Mouse (Mus musculus) heart, embryonic 16.5 days (tissue): ENCODE data around the gene Wnt7a. TPM values are rescaled to one million over a fixed set of nuclear protein-coding genes. Genes with fewer than 3 reads are reported as not detected.

Source experiments
- ATAC-seq: fragments of 200-750 bp; cut with Nextera tagmentation; replicated peaks from 2 replicates; pipeline ENCODE4 v1.8.0; 2017; ENCODE audit warnings: moderate number of reproducible peaks; ENCODE audit not compliant: insufficient read depth, low FRiP score; ENCODE audit errors: extremely low read depth
- H3K27ac ChIP-seq: fragments of 300-500 bp; sonication (generic); 2 replicates; pipeline ENCODE4 v1.5.1; 2014; ENCODE audit warnings: mild to moderate bottlenecking, low read length, control low read depth, moderate library complexity
- H3K27me3 ChIP-seq: fragments of 300-500 bp; sonication (generic); 2 replicates; pipeline ENCODE4 v1.6.1; 2014; ENCODE audit warnings: low read length, mixed read lengths; ENCODE audit not compliant: control insufficient read depth, insufficient read depth
- H3K36me3 ChIP-seq: fragments of 300-500 bp; sonication (generic); 2 replicates; pipeline ENCODE4 v1.6.1; 2014; ENCODE audit not compliant: control insufficient read depth, insufficient read depth
- H3K4me1 ChIP-seq: fragments of 300-500 bp; sonication (generic); 2 replicates; pipeline ENCODE4 v1.6.1; 2014; ENCODE audit warnings: low read length, mixed read lengths; ENCODE audit not compliant: control insufficient read depth, insufficient read depth
- H3K4me2 ChIP-seq: fragments of 300-500 bp; sonication (generic); 2 replicates; pipeline ENCODE4 v1.6.1; 2014; ENCODE audit warnings: low read depth, mild to moderate bottlenecking, control low read depth, low read length
- H3K4me3 ChIP-seq: fragments of 300-500 bp; sonication (generic); 2 replicates; pipeline ENCODE4 v1.5.1; 2014; ENCODE audit warnings: mild to moderate bottlenecking, control low read depth, low read length
- H3K9ac ChIP-seq: fragments of 300-500 bp; sonication (generic); 2 replicates; pipeline ENCODE4 v1.6.1; 2014; ENCODE audit warnings: low read length, control low read depth
- H3K9me3 ChIP-seq: fragments of 300-500 bp; sonication (generic); replicated peaks from 2 replicates; pipeline ENCODE4 v1.6.1; 2016; ENCODE audit warnings: low read length; ENCODE audit not compliant: control insufficient read depth
- WGBS: fragments of 180-500 bp; shearing (Covaris S2); extraction: QIAGEN DNeasy Blood & Tissue Kit; methylation state at CpG from one replicate; pipeline ENCODE4 v1.1.7; 2014; 5-methylcytosine and 5-hydroxymethylcytosine counted together
- polyA plus RNA-seq: library from polyadenylated mRNA; unstranded; fragments of >200 nt; fragmentation: Nextera tagmentation; extraction: Ambion mirVana; gene quantifications from 2 replicates; pipeline ENCODE4 v1.2.1, GENCODE M21; 2015

The Wnt7a gene
- 0.19 and 0.30 TPM in 2 replicates for polyA plus RNA-seq

GRCm38 (mm10) chr6:91410961-91411368 is at the start of gene Wnt7a:
Gene Wnt7a, minus strand, starts transcription at chr6:91411363.
- Histone ChIP-seq H3K27ac (no peak within 1 kb of the TSS), H3K36me3 (no peaks in the 10 kb centered on the region), H3K4me2 (peak within 1 kb of the TSS; percentile 83), H3K9ac (0 out of 2 replicates have a peak within 1 kb of the TSS, but pooled peaks have one; percentile 5), H3K4me3 (peak within 1 kb of the TSS; percentile 54), H3K9me3 (no peaks in the 10 kb centered on the region), H3K27me3 (peaks cover 89% of the 10 kb centered on the region), H3K4me1 (peaks cover 8% of the 10 kb centered on the region)
- under 1% methylated on average over 50 of the region's 51 CpGs for WGBS
- 0 out of 2 replicates have a peak, but pooled peaks have one; percentile 19 for ATAC-seq

GRCm38 (mm10) chr6:91459471-91459870 is 48.3 kb upstream of the Wnt7a start:
- Histone ChIP-seq H3K4me3 (no peak overlapping the region), H3K4me1 (no peaks in the 10 kb centered on the region), H3K36me3 (peaks cover 7% of the 10 kb centered on the region; the same call in 1 of the 2 replicates), H3K9ac (no peak overlapping the region), H3K9me3 (no peaks in the 10 kb centered on the region), H3K27ac (no peak overlapping the region), H3K27me3 (no peaks in the 10 kb centered on the region), H3K4me2 (no peak overlapping the region)
- 93% methylated on average over 1 of the region's 1 CpGs for WGBS
- no peak for ATAC-seq

GRCm38 (mm10) chr6:91454546-91454945 is 43.4 kb upstream of the Wnt7a start:
- Histone ChIP-seq H3K4me2 (no peak overlapping the region), H3K4me3 (no peak overlapping the region), H3K4me1 (no peaks in the 10 kb centered on the region), H3K27me3 (no peaks in the 10 kb centered on the region), H3K27ac (no peak overlapping the region), H3K36me3 (no peaks in the 10 kb centered on the region), H3K9me3 (no peaks in the 10 kb centered on the region), H3K9ac (no peak overlapping the region)
- no peak for ATAC-seq
- 21% methylated on average over 5 of the region's 5 CpGs for WGBS

DNA sequence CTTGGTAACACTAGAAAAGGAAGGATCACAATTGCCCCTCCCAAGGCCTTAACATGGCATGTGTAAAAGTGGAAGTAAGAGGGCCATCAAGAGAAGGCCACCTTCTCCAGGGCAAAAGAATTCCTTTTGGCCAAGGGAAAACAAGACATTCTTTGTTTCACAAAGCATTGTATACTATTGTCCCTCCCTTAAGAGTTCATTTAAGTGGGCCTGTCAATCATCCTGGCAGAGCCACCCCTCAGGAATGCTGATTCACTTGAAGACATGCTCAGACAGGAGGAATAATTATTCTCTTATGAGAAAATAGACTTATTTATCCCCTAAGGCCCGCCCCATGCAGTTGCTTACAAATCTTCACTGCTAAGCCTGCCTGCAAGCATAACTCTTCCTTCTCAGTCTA is 40.9 kb upstream of the Wnt7a start:
- no peaks in the 10 kb centered on the region for H3K4me1 ChIP-seq
- H3K4me2 ChIP-seq, result no peak overlapping the region
- no peaks in the 10 kb centered on the region for H3K27me3 ChIP-seq
- no peak overlapping the region for H3K27ac ChIP-seq
- H3K9ac ChIP-seq, result no peak overlapping the region
- H3K4me3 ChIP-seq, result no peak overlapping the region
- H3K36me3 ChIP-seq, result no peaks in the 10 kb centered on the region
- WGBS, result 28% methylated on average over 1 of the region's 1 CpGs
- H3K9me3 ChIP-seq, result no peaks in the 10 kb centered on the region
- ATAC-seq, result no peak

GRCm38 (mm10) chr6:91449472-91450225 is 38.5 kb upstream of the Wnt7a start:
- H3K27ac ChIP-seq, result no peak overlapping the region
- no peak overlapping the region for H3K9ac ChIP-seq
- H3K4me1 ChIP-seq, result no peaks in the 10 kb centered on the region
- WGBS, result 54% methylated on average over 3 of the region's 3 CpGs
- no peak overlapping the region for H3K4me3 ChIP-seq
- no peak for ATAC-seq
- no peaks in the 10 kb centered on the region for H3K36me3 ChIP-seq
- no peaks in the 10 kb centered on the region; the same call in 1 of the 2 replicates for H3K27me3 ChIP-seq
- no peak overlapping the region for H3K4me2 ChIP-seq
- H3K9me3 ChIP-seq, result no peaks in the 10 kb centered on the region

GRCm38 (mm10) chr6:91445316-91445715 is 34.2 kb upstream of the Wnt7a start:
- H3K4me1 ChIP-seq, result peaks cover 4% of the 10 kb centered on the region
- no peak overlapping the region for H3K4me3 ChIP-seq
- 74% methylated on average over 3 of the region's 3 CpGs for WGBS
- no peaks in the 10 kb centered on the region for H3K36me3 ChIP-seq
- H3K9me3 ChIP-seq, result no peaks in the 10 kb centered on the region
- H3K27ac ChIP-seq, result no peak overlapping the region
- H3K4me2 ChIP-seq, result no peak overlapping the region
- ATAC-seq, result no peak
- H3K9ac ChIP-seq, result no peak overlapping the region
- H3K27me3 ChIP-seq, result no peaks in the 10 kb centered on the region; the same call in 1 of the 2 replicates

GRCm38 (mm10) chr6:91441145-91441662 is 30.0 kb upstream of the Wnt7a start:
- Histone ChIP-seq H3K4me1 (peaks cover 4% of the 10 kb centered on the region), H3K9ac (peak overlapping the region; percentile 79), H3K4me2 (peak overlapping the region; percentile 85), H3K27me3 (peaks cover 7% of the 10 kb centered on the region), H3K9me3 (no peaks in the 10 kb centered on the region), H3K36me3 (no peaks in the 10 kb centered on the region), H3K4me3 (peak overlapping the region; percentile 80), H3K27ac (peak overlapping the region; percentile 69)
- peak; percentile 46; the same call in 1 of the 2 replicates for ATAC-seq
- WGBS, result 1% methylated on average over 19 of the region's 19 CpGs

DNA sequence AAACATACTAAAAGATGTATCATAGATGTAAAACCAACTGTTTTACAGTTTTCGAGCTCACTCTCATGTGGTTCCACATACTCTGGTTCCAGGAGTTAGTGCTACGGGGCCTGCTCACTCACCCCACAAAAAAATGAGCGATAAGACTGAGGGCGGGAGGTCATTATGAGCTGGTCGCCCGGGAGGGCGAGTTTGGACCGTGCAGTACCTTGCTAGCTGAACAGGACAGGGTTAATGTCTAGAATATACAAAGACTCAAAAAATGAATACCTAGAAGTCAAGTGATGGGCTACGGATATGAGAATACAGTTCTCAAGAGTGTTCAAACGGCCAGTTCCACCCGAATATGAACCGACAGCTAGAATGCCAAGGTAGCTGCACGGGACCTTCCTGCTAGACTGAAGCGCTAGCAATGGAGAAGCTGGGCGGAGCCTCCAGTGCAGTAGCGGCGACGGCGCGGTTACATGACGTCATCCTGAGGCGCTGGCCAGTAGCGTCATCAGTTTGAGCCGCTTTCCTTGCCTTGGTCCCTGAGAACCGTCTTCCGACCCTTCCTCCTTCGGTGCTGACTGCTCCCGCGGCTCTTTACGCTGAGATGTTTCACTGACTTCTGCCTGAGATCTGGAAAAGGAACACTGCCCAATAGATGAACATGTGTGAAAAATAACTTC is 29.4 kb upstream of the Wnt7a start:
- H3K36me3 ChIP-seq, result no peaks in the 10 kb centered on the region
- ATAC-seq, result peak; percentile 95
- peak overlapping the region; percentile 80 for H3K4me3 ChIP-seq
- H3K9me3 ChIP-seq, result no peaks in the 10 kb centered on the region
- peak overlapping the region; percentile 69 for H3K27ac ChIP-seq
- H3K27me3 ChIP-seq, result peaks cover 7% of the 10 kb centered on the region
- peak overlapping the region; percentile 85 for H3K4me2 ChIP-seq
- H3K9ac ChIP-seq, result peak overlapping the region; percentile 79
- WGBS, result 2% methylated on average over 30 of the region's 30 CpGs
- peaks cover 4% of the 10 kb centered on the region for H3K4me1 ChIP-seq

- peaks cover 13% of the 10 kb centered on the region for H3K27me3 ChIP-seq
- H3K4me2 ChIP-seq, result no peak overlapping the region
- no peak overlapping the region for H3K27ac ChIP-seq
- no peaks in the 10 kb centered on the region for H3K9me3 ChIP-seq
- no peak overlapping the region for H3K4me3 ChIP-seq
- no peak overlapping the region for H3K9ac ChIP-seq
- WGBS, result 53% methylated on average over 4 of the region's 4 CpGs
- ATAC-seq, result no peak
- no peaks in the 10 kb centered on the region for H3K36me3 ChIP-seq
- H3K4me1 ChIP-seq, result no peaks in the 10 kb centered on the region
Observed at GRCm38 (mm10) chr6:91424151-91424550, 13.0 kb upstream of the Wnt7a start.
